Comparison of ENCODE assay signal across 7 mouse cellular contexts in genomic region chr7:25220457-25221101, GRCm38 (mm10). TPM values are rescaled to one million over a fixed set of nuclear protein-coding genes. Genes with fewer than 3 reads are reported as not detected.
DNase-seq lines count a peak whose midpoint lies in the region; ATAC-seq and TF ChIP-seq lines count a peak whose summit lies in the region.

Dedd2 (minus strand) TSS chr7:25220615.

- no peak for TF ChIP-seq EP300 in liver, postnatal 0 days (IDR thresholded peaks at IDR 0.05; ENCODE audit: low read depth)

- H3K4me2 ChIP-seq in heart, embryonic 12.5 days: peak within 1 kb of the TSS; percentile 94
- peak within 1 kb of the TSS; percentile 97 for H3K4me2 ChIP-seq in kidney, embryonic 15.5 days
- H3K4me2 ChIP-seq in liver, postnatal 0 days (ENCODE audit: low read depth, low read length): peak within 1 kb of the TSS; percentile 91

- peak within 1 kb of the TSS; percentile 88 for H3K27ac ChIP-seq in heart, embryonic 12.5 days (ENCODE audit: poor library complexity, severe bottlenecking)
- peak within 1 kb of the TSS; percentile 97 for H3K27ac ChIP-seq in kidney, embryonic 15.5 days
- peak within 1 kb of the TSS; percentile 96 for H3K27ac ChIP-seq in liver, postnatal 0 days (ENCODE audit: low read depth)
- peak within 1 kb of the TSS; percentile 81 for H3K27ac ChIP-seq in spleen, adult 2 months (ENCODE audit: insufficient read depth, low read length)

- no peak for TF ChIP-seq POLR2A in spleen, adult 2 months (IDR thresholded peaks at IDR 0.05; ENCODE audit: low read depth, low read length)

- H3K36me3 ChIP-seq in heart, embryonic 12.5 days: peaks cover 26% of the 10 kb centered on the region
- H3K36me3 ChIP-seq in kidney, embryonic 15.5 days: peaks cover 33% of the 10 kb centered on the region
- peaks cover 38% of the 10 kb centered on the region for H3K36me3 ChIP-seq in liver, postnatal 0 days (replicated peaks; ENCODE audit: insufficient read depth, low read length)
- H3K36me3 ChIP-seq in spleen, adult 2 months (ENCODE audit: control insufficient read depth, insufficient read depth, low read length): peaks cover 14% of the 10 kb centered on the region

- 5% methylated on average over 20 of the region's 20 CpGs for WGBS in heart, embryonic 12.5 days
- 6% methylated on average over 20 of the region's 20 CpGs for WGBS in kidney, embryonic 15.5 days
- WGBS in liver, postnatal 0 days (ENCODE audit: insufficient replicate concordance): 2% methylated on average over 20 of the region's 20 CpGs
- WGBS in spleen, adult 2 months: 2% methylated on average over 20 of the region's 20 CpGs

- peak within 1 kb of the TSS; percentile 75 for H3K9ac ChIP-seq in heart, embryonic 12.5 days
- peak within 1 kb of the TSS; percentile 77 for H3K9ac ChIP-seq in kidney, embryonic 15.5 days
- peak within 1 kb of the TSS; percentile 94 for H3K9ac ChIP-seq in liver, postnatal 0 days (replicated peaks)

- H3K4me3 ChIP-seq in heart, embryonic 12.5 days: peak within 1 kb of the TSS; percentile 69
- peak within 1 kb of the TSS; percentile 82 for H3K4me3 ChIP-seq in kidney, embryonic 15.5 days (replicated peaks)
- peak within 1 kb of the TSS; percentile 81 for H3K4me3 ChIP-seq in liver, postnatal 0 days (ENCODE audit: low read depth, low read length)
- peak within 1 kb of the TSS; percentile 76 for H3K4me3 ChIP-seq in spleen, adult 2 months (ENCODE audit: extremely low read depth, insufficient read depth, insufficient read length)

- no peaks in the 10 kb centered on the region for H3K9me3 ChIP-seq in heart, embryonic 12.5 days (replicated peaks)
- no peaks in the 10 kb centered on the region for H3K9me3 ChIP-seq in kidney, embryonic 15.5 days (replicated peaks)
- H3K9me3 ChIP-seq in liver, postnatal 0 days (ENCODE audit: low read length): no peaks in the 10 kb centered on the region

- no peaks in the 10 kb centered on the region for H3K27me3 ChIP-seq in heart, embryonic 12.5 days (replicated peaks)
- H3K27me3 ChIP-seq in kidney, embryonic 15.5 days: no peaks in the 10 kb centered on the region
- H3K27me3 ChIP-seq in liver, postnatal 0 days (ENCODE audit: insufficient read depth, low read length): no peaks in the 10 kb centered on the region
- no peaks in the 10 kb centered on the region for H3K27me3 ChIP-seq in spleen, adult 2 months (ENCODE audit: control insufficient read depth, insufficient read depth, low read length)

- peak; percentile 79 for DNase-seq in A20 (ENCODE audit: low read depth, low spot score)
- DNase-seq in CD4-positive, CD25-positive, alpha-beta regulatory T cell, adult 2 months (ENCODE audit: low read depth, low spot score): peak; percentile 57
- peak; percentile 71 for DNase-seq in c-Kit-positive CD71-positive TER-119-negative erythroid progenitor cells, embryonic 14.5 days (ENCODE audit: low read depth)
- DNase-seq in liver, postnatal 0 days: peak; percentile 58
- no peak for DNase-seq in spleen, adult 2 months (ENCODE audit: low read depth in 1 of 2, low spot score in 2 of 2)

- no peak for TF ChIP-seq CTCF in liver, postnatal 0 days (IDR thresholded peaks at IDR 0.05; ENCODE audit: low read depth)
- TF ChIP-seq CTCF in spleen, adult 2 months (IDR thresholded peaks at IDR 0.05; ENCODE audit: extremely low read depth, insufficient read depth, insufficient read length, insufficient replicate concordance): no peak

- H3K4me1 ChIP-seq in heart, embryonic 12.5 days (replicated peaks): peaks cover 30% of the 10 kb centered on the region
- H3K4me1 ChIP-seq in kidney, embryonic 15.5 days: peaks cover 41% of the 10 kb centered on the region
- peaks cover 35% of the 10 kb centered on the region for H3K4me1 ChIP-seq in liver, postnatal 0 days (ENCODE audit: insufficient read depth)
- peaks cover 22% of the 10 kb centered on the region; the same call in 1 of the 2 replicates for H3K4me1 ChIP-seq in spleen, adult 2 months (ENCODE audit: control insufficient read depth, insufficient read depth, insufficient read length)

- 0 out of 2 replicates have a peak, but pooled peaks have one; percentile 3 for ATAC-seq in heart, embryonic 12.5 days (ENCODE audit: insufficient number of reproducible peaks, low FRiP score)
- ATAC-seq in kidney, embryonic 15.5 days (replicated peaks; ENCODE audit: low FRiP score): no peak
- ATAC-seq in liver, postnatal 0 days: peak; percentile 7; the same call in 1 of the 2 replicates

RNA-seq across cellular contexts. Expression of gene Dedd2, which starts in this region (rescaled TPM):
- 8.2 and 9.5 TPM in 2 replicates for polyA plus RNA-seq in heart, embryonic 12.5 days (2016; fragmentation: Nextera tagmentation; extraction: Ambion mirVana)
- 10.2 and 11.7 TPM in 2 replicates for polyA plus RNA-seq in kidney, embryonic 15.5 days (2015; fragmentation: Nextera tagmentation; extraction: Ambion mirVana)
- polyA plus RNA-seq in liver, postnatal 0 days (2015; fragmentation: Nextera tagmentation; extraction: Ambion mirVana): 19.2 and 21.1 TPM in 2 replicates
- polyA plus RNA-seq in spleen, adult 2 months (2012; rRNA removed): 75.5 and 77.0 TPM in 2 replicates

Comparison
In these comparisons a context has a peak if more than half of its experiments do, and no peak if none do; other contexts are left out.
1. DNase-seq: peak in A20 (single experiment), CD4-positive, CD25-positive, alpha-beta regulatory T cell, adult 2 months (single experiment), c-Kit-positive CD71-positive TER-119-negative erythroid progenitor cells, embryonic 14.5 days (single experiment) and liver, postnatal 0 days (single experiment); none in spleen, adult 2 months (0 of 2).
2. Peak in every context shown above with its lines, with median percentiles within 50 percentile points of each other: H3K27ac ChIP-seq, H3K4me2 ChIP-seq, H3K4me3 ChIP-seq and H3K9ac ChIP-seq.